Mouse (Mus musculus) cerebellum, adult 9-11 months (tissue): ENCODE data around the gene Cuta.
"Not testable (repeated sequence)": the region's sequence is repeated elsewhere in the genome, so short reads cannot be mapped to it uniquely, and the experiment has no call there.

Experiments used
- DNase-seq: peaks from one replicate; pipeline ENCODE4 v3.0.0; 2022

The Cuta gene

DNA sequence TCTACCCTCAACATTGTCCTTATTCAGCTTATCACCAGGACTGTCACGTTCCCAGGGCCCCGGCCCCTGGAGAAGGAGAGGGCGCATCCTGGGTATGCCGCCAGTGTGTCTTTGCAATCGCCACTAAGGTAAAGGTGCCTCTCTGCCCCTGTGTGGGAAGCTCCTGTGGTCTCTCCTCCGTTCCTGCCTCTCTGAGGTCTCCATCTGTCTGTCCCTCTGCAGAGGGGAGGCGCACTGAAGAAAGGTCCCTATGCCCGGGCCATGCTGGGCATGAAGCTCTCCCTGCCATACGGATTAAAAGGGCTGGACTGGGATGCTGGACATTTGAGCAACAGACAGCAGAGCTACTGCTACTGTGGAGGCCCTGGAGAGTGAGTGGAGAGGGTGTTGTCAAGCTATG is 4.3 kb downstream of the Cuta start:
- no peak for DNase-seq

DNA sequence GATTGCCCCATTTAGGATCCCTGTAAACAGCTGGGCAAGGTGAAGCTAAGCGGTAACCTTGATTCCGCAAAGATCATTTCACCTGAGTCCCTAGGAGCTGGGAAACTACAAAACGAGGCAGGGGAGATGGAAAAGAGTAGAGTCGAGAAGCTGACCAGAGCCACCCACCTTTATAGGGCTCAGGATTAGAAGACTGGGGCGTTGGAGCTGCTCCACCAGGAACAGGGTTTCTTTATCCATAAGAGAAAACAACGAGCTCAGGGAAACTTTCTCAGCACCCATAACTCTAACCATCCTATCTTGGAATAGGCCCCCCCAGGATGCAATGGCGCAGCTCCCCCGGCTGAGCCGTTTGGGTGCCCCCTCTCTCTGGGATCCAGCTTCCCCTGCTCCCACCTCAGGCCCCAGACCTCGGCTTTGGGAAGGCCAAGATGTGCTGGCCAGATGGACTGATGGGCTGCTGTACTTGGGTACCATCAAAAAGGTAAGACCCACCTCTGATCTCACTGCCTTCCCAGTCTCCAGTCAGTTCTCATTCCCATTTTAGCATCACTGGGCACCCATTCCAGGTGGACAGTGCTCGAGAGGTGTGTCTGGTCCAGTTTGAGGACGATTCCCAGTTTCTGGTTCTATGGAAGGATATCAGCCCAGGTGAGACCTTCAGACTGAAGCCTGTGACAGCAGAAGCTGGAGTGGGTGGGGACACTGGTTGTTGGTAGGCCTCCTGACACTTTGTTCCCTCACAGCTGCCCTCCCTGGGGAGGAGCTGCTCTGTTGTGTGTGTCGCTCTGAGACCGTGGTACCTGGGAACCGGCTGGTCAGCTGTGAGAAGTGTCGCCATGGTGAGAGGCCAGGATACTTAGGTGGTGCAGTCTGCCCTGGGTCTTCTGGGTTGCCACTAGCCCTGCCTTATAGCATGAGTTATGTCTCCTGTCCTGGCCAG is 5.2 kb downstream of the Cuta start:
- DNase-seq = peak; percentile 45

DNA sequence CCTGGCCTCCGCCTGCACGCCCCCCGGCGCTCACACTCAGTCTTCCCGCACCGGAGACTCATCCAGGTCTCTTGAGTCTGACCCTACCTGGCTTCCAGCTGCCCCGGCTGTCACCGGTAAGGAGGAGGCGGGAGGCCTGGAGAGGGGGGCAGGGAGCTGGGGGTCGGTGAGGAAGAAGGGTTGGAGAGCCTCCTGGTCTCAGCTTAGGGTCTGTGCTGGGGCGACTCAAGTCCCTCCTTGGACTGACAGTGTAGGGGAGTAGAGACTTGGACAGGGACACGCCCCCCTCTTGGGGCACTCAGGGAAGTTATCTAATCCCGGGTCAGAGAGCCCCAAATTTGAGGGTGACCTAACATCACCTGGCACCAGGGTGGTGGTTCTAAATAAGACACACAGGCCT is 6.0 kb downstream of the Cuta start:
- DNase-seq = no peak

DNA sequence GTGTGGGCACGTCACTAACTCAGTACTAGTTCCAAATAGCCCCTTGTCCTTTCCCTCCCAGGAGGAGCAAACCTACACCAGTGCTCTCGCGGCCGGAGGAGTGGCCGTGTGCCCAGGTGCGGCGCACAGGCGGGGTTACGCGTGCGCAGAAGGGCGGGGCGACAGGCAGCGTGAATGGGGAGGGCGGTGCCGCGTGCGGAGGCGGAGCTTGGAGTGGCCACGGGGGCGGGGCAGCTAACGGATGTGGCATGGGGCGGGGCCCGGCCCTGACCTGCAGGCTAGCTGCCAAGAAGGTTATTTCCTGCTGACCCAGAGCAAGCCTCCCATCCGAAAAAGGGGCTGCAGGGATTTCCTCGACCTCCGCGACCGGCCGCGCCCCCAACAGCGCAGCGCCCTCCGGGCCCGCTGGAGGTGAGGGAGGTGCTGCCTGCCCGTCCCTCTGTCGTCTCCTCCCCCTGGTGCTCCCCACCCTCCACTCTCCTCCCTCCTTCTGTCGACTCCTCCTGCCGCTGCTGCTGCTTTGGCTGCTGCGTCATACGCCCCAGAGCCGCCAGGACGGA is 6.5 kb downstream of the Cuta start, which contains the start of gene Phf1:
Phf1 (plus strand) TSS at position 214 of the 560 bp plus-strand sequence.
- peak; percentile 94 for DNase-seq

DNA sequence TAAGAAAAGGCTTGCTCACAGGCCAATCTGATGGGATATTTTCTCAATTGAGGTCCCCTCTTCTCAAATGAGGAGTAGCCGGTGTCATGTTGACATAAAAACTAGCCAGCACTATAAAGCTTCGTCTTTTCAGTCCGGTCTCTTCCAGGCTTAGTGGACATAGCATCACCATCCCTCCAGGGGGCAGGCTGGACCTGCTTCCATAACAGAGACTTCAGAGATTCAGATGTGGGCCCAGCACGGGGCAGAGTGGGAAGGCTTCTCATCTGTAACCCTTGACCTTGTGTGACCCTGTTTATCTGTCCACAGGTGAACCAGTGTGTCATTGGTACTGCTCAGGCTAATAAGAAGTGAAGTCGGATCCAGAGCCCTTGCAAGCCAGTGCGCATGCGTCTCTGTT is 7.6 kb downstream of the Cuta start:
- DNase-seq = peak; percentile 58

DNA sequence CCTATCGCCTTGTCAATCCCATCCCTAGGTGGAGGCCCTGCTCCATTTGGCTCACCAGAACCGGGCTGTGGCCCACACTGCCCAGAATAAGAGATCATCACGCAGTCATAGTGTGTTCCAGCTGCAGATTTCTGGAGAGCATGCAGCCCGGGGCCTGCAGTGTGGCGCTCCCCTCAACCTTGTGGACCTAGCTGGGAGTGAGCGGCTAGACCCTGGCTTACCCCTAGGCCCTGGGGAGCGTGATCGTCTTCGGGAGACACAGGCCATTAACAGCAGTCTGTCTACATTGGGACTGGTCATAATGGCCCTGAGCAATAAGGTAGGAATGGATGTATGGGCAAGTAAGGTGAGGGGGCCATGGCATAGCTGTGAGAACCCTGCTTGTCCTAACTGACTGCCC is 14.0 kb downstream of the Cuta start:
- DNase-seq = not testable (repeated sequence)

DNA sequence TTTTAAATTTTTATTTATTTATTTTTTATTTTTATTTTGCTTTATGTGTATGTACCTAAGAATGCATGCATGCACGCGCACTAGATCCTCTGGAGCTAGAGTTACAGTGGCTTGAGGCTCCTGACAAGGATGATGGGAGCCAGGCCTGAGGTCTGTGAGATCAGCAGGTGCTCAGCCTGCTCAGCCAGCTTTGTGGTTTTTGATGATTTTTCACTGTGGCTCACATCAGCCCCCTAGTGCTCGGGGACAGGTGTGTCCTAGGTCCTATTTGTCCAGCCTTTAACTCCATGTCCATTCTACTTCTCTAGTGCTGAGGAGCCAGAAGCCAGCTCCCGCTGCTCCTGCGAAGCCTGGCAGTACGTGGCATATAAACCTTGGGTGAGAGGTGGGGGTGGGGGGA is 17.0 kb downstream of the Cuta start:
- DNase-seq = not testable (repeated sequence)

DNA sequence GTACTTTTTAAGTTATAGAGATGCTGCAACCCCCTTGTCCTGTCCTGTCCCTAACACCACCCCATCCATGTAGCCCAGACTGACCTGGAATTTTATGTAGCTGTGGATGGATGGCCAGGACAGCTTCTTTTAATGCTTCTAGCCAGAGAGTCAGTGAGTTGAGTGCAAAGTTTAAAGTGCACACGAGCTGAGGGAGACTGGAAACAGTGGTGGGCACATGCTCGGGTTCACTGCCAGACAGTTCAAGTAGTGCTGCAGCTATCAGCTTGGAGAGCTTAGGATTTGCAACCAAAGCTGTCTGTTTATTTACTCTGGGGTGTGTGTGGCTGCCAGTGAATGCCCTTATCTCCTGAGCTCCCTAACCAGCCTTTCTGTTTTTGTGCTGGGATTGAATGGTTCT is 19.9 kb downstream of the Cuta start:
- DNase-seq = not testable (repeated sequence)

DNA sequence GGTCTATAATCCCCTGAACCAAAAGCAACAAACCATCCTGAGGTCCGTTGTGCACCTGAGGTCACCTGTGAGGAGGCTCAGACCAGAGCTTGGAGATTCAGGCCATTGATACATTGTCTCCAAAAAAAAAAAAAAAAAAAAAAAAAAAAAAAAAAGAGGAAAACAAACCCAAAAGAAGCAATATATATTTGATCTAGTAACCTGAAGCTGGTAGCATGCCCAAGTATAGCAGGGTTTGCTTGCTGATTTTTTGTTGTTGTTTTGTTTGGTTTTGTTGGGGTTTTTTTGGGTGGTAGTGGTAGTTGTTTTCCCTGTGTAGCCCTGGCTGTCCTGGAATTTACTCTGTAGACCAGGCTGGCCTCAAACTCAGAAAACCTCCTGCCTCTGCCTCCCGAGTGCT is 21.0 kb downstream of the Cuta start:
- DNase-seq = no peak

DNA sequence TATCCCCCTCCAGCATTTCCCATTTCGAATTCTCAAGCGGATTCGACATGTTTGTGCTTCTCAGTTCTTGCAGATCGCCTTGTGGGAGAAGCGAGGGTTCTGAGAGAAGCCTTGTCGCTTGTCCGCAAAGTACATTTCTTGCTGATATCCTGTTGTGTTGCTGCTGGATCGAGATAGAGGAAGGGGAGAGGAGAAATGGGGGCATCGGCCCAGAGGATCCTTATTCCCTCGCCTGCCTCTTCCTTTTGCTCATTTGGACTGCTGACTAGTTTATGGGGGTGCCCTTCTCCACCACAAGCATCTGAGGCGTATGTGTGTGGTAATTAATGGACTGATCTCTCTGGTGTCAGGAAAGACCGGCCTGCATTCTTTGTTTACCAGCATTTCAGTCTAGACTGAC is 21.8 kb downstream of the Cuta start:
- DNase-seq = peak; percentile 24

DNA sequence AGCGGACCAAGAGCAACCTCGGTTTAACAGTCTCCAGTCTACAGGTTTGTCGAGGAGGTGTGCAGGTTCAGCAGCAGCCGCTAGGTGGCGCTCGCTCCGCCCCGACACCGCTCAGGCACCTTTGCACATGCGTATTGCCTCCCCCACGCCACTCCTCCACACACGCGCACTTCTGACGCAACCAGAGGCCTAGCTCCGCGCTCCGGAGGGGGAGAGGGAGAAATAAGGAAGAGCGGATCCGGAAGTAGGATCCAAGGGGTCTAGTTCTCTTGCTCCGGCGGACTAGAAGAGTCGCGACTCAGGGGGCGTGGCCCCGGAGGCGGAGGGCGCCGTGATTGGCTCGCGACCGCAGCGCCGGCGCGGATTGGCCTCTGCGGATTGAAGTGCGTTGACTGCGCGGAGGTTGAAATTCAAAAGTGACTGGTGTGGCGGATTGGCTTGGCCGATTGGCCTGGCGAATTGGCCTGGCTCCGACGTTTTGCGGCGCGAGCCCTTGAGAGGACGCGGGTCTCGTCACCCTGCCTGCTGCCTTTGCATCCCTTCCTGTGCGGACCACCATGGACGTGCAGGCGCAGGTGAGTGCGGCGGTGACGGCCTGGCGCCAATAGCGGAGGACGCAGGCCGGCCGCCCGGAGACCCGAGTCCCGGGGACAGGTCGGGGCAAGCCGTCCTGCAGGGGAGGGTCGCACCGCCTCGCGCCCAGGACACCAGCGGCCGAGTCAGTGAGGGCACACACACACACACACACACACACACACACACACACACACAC is 22.5 kb downstream of the Cuta start, which contains the start of gene Kifc5b:
Kifc5b (plus strand) TSS at position 381 of the 772 bp plus-strand sequence.
- peak; percentile 100 for DNase-seq

DNA sequence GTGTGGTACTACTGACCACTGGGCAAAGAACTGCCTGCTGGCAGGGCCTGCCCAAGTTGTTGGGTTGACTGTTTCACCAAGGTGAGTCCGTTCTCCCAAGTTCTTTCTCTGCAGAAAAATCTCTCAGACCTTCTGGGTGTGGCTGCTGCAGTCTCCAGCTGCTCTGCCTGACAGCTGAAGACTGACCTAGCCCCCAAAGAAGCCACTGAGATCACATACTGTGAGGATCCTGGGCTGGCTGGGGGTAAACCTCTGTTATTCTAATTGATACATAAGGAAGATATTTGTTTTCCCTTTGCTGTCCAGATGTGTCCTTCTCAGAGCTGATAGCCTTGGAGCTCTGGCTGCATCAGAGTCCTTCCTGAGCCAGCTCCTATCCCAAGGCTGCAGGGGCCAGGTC is 24.1 kb downstream of the Cuta start:
- DNase-seq = no peak

DNA sequence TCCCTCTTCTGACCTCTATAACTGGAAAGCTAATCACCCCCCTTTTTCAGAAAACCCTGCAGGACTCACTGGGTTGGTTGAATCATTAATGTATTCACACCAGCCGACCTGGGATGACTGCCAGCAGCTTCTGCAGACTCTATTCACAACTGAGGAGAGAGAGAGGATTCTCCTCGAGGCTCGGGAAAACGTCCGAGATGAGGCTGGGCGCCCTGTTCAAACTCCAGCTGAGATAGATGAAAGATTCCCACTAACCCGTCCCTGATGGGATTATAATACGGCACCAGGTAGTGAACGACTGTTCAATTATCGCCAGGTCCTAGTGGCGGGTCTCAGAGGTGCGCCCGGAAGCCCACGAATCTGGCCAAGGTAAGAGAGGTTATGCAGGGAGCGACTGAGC is 31.9 kb downstream of the Cuta start:
- DNase-seq = not testable (repeated sequence)

DNA sequence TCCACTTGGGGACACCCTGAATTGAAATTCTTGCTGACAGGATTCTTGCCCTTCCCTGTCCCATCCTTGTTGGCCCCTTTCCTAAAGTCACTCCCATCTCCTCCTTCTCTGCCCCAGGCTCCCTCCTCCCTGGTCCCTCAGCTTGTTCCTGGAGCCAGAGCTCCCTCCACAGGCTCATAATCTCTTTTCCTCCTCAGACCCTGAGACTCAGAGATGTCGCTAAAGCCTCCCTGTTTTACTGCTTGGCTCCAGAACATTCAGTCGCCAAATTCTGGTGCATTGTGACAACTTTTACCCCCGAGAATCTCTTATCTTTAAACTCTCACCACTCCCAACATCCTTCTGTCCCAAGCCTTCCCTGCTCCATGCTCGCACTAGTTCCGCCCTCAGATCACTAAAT is 35.0 kb downstream of the Cuta start:
- no peak for DNase-seq

DNA sequence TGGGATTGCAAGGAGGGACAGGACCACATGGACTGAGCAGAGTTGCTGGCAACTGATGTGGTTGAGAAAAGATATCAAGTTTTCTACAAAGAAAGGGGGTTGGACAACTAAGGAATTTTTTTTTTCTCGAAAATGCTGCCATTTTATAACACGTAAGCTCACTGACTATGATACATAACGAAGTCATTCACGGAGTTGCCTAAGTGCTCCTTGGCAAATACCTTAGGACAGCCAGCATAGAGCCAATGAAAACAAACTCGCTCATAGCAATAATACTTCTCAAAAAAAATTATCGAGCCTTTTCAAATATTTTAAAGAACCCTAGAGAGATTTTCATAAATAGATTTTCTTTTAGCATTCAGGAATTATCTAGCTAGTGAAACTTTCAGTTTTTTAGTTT is 38.5 kb downstream of the Cuta start:
- DNase-seq = no peak

DNA sequence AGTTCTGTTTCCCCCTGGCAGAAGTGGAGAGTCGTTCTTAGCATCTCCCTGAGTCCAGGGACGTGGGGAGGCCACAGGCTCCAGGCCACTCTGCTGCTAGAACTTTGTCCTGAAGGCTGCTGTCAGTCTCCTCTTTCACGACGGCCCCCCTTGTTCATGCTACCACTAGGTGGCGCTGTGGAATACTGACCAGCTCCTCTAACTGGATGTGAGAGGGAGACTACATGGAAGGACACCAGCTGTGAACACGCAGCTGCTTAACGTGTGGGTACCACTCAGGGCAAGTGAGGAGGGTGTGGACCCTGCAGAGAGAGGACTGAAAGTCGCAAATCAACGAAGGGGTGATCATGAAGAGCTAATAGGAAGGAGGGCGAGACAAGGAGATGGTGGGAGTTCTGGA is 43.8 kb downstream of the Cuta start:
- DNase-seq = peak; percentile 61

DNA sequence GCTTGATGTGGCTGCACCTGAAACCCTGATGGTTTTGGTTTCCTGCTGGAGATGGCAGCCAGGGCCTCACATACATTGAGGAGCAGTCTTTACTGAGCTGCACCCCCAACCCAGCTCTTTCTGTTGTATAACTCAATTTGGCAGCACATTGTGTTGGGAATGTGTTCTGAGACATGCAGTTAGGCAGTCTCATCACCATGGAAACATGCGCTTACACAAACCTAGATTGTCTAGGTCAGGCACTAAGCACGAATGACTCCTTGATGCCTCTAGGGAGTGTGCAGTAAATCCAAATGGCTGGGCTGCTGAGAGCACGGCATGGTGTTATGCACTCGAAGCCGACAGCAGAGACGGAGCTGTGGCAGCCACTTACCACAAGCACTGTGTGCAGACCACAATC is 45.0 kb downstream of the Cuta start:
- DNase-seq = no peak

DNA sequence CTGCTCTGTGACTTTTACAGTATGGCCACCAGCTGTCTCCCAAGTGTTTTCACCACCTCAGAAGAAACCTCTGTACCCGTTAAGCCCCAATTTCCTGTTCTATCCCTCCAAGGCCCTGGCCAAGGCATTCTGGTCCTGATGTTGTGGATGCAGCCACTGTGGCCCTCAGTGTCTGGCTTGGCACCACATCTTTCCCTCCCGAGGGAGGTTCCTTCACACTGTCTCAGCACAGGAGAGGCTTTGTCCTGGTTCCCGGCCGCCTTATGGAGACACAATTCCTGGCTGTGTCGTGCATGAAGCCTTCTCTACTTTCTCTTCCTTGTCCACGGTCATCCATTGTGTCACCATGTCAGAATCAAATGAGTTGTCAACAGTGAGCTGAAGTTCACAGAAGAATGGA is 45.9 kb downstream of the Cuta start:
- no peak for DNase-seq

DNA sequence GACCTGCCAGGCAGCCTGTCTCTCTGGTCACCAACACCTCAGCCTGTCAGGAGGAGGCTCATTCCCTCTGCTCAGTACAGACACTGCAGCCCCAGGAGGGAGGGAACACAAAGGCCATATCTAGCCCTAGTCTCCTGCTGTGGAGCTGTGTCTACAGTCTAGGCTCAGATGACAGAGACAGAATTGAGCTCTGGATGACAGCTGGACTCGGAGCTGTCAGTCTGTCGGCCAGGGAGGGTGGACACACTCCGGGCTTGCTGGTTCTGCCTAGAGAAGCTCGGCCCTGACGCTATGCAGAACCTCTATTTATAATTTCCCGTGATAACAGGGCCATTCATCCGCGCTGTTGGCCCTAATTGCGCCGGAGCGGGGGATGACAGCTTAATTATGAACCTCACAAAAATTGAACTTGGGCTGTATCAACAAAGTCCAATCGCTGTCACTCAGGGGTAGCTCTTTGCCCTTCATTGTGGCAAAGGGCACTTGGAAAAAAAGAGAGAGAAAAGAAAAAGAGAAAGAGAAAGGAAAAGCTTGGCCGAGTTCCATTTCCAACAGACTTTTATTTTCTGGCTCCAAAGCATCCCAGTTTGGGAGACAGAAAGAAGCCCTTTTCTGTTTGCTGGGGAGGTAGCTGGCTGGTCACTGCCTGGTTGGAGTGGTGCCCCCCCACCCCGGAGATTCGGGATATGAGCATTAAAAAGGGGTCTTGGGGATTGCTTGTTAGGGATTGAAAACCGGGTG is 46.6 kb downstream of the Cuta start:
- no peak for DNase-seq

DNA sequence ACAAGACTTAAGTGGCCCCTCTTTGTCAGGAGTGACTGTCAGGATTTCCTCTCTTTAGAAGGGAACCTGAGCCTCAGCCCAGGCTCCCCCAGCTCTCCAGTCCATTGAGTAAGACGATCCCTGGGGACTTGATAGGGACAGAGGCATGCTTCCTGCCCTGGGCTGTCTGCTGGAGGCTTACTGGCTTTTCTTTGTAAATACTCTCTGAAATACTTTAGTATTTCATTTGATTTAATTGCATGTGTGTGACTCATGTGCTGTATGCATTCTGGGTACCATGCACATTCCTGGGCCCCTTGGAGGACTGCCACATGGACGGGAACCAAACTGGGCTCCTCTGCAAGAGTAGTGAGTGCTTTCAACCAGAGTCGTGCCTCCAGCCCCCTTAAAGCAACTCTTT is 51.4 kb downstream of the Cuta start:
- no peak for DNase-seq

DNA sequence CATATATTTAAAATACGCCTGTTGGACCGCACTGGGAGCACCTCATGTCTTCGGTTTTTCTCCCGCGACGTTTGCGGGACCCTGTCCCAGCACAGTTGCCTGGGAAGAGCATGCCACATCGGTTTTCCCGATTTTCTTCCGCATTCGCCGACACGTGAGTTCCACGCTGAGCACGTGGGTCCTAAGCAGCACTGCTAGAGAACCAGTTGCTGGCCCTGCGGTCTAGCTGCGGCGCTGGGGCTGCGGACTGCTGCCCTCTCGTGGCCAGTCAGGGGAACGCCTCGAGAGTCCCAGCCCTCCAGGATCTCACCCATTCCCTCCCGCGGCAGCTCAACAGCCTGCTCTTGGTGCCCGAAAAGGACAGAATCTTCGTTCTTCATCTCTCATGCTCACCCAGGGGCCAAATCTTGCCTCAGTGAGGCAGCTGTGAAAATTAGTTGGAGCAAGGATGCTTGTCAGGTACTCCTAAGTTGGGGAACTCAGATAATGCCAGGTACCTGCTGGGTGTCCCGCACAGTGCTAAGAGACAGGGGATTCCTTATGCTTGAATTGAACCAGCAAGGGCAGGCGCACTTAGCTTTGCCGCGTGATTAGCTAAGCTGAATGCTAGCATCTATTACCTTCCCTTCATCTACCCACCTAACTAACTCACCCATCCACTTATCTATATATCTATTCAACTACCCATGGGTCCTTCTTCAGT is 53.2 kb downstream of the Cuta start:
- DNase-seq = peak; percentile 82
